Mouse (Mus musculus) ovary, postnatal 36 days (tissue): ENCODE measurements around the gene Pprc1.

Experiments used
- DNase-seq: peaks from one replicate; pipeline ENCODE4 v3.0.0; 2022; ENCODE audit warnings: low spot score, mixed read lengths

The Pprc1 gene

DNA sequence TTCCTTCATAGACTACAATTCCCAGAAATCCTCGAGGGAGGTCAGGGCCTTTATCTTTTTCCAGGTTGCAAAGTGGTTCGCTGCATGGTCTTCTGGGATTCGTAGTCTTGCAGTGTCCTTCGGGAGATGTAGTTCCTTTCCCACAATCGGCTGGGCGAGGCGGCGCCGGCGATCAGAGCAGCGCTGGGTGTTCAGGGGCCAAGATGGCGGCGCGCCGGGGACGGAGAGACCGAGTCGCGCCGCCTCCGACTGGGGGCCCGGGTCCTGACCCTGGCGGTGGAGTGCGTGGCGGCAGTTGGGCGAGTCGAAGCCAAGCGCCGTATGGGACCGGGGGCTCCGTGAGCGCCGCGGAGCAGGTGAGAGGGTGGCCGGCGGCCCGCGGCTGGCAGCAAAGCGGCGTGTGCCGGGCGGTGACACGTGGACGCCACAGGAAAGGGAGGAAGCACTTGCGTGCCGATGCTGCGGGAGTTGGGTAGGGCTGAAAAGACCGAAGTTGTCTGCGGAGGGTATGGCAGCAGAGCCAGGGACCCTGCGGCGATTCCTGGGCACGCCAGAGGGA, 11.8 kb downstream of the Pprc1 start:
- peak; percentile 89 for DNase-seq

DNA sequence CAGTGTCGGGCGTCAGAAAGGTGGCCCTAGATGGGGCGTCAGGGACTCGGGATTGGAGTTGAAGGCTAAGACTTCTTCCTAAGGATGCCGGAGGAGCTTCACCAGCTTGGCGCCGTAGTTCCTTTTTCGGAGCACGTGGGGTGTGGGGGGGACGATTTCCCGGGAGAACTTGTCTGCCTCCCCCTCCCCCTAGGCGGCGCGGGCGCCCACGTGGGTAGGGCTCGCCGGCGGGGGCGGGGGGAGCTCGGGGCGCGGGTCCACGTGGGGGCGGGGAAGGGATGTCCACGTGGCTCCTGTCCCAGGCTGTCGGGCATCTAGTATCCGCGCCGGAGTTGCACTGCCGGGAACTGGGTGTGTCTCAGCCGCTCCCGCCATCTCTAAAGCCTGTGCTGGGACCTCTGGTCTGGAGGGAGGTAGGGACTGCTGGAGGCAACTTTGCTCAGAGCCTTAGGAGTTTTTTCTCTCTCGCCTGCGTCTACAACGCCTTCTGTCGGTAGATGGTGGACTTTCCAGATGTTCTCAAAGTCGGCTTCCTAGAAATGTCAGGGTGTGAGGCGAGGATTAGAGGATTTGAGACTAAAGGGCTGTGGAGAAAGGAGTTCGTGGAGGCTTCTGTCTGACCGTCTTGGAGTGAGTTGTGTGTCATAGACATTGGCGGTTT, 12.4 kb downstream of the Pprc1 start:
- peak; percentile 85 for DNase-seq

- no peak for DNase-seq
Measured at GRCm38 (mm10) chr19:46058466-46058865, 13.8 kb downstream of the Pprc1 start.

- DNase-seq, result no peak
Measured at GRCm38 (mm10) chr19:46060845-46061244, 16.2 kb downstream of the Pprc1 start.

DNA sequence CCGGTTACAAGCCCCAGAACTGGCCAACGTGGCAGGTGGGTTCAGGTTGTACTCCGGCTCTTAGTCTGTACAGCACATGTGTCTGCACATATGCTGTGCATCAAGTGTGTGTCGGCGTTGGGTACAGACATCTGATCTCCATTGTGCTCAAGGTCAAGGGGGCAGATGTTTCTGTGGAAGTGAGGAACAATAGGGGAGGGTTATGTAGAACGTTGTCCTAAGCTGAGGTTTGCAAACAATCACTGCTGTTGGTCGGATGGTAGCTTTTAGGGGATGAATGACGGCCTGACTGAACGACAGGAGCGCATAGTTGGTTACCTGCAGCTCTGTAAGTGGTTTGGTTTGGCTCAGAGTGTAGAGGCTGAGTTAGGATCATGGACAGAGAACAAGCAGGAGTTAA, 23.4 kb downstream of the Pprc1 start:
- DNase-seq, result no peak

DNA sequence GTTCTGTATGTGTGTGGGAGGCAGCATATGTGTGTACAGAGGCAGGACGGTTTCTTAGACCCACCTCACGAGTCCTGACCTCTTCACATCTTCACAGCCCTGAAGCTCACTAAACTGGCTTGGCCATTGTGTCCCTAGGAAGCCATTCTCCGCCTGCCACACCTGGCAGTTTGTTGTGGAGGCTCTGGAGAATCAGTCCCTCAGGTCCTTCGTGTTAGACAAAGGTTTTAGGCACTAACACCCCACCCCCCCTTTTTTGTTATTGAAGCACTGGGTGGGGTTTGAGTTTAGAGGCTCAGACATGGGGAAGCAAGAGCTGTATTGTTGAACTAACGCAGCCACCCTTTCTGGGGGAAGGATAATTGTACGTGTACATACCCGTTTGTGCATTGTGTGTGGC, 28.6 kb downstream of the Pprc1 start:
- DNase-seq, result no peak

DNA sequence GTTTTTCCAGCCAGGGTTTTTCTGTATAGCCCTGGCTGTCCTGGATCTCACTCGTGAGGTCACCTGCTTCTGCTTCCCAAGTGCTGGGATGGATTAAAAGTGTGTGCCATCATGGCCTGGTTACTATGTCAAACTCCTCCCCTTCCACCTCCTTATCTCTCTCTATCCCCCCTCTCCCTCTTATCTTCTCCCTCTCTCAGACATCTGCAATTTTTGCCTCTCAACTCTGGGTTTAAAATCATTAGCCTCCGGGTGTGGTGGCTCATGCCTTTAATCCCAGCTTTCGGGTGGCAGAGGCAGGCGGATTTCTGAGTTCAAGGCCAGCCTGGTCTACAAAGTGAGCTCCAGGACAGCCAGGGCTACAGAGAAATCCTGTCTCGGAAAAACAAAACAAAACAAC, 29.6 kb downstream of the Pprc1 start:
- no peak for DNase-seq

- DNase-seq, result peak; percentile 99
Measured at GRCm38 (mm10) chr19:46075616-46076607, 31.2 kb downstream of the Pprc1 start, which contains the start of gene Nolc1. Gene Nolc1, plus strand, starts transcription at chr19:46075863.

DNA sequence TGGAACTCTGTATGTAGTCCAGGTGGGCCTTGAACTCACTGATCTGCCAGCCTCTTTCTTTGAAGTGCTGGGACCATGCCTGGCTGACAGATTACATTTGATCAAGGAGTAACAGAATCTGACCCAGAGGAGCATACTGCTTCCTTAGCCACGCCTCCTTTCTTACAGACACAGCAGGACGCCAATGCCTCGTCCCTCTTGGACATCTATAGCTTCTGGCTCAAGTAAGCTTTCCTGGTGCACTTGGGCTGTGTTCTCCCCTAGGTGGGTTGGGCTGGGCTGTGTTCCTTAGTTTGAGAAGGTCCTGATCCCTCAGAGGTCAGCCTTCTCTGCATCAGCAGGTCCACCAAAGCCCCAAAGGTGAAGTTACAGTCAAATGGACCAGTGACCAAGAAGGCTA, 33.8 kb downstream of the Pprc1 start:
- no peak for DNase-seq

DNA sequence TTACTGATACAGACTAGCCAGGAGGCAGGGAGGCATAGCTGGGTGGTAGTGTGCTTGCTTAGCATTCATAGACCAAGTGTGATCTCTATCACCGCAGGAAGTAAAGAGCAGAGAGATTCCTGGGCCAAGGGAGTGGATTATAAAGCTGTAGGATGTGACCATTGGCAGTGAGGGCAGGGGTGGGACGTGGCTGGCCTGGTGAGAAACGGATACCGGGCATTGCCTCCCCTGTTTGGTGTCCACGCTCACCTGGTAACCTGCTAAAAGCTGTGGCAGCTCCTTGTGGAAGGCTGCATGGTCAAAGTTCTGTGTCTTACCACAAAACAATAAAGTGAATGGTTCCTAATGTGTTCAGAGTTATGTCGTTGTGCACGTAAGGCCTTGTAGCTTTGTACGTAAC, 40.5 kb downstream of the Pprc1 start:
- DNase-seq, result no peak

DNA sequence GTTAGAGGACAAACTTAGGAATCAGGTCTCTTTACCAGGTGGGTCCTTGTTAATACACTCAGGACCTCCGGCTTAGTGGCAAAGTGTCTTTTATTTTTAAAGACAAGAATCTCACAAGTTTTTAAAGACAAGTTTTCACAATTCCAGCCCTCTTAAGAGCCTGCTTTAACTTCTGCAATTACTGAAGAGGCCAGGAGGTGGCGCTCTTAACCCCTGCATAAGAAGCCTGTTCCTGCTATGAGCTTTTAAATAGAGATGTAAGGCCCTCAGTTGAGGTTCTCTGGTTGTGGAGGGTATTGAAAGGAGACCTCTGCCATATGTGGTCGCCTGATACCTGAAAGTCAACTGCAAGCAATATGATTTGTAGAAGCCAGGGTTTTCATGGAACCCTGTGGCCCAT, 41.7 kb downstream of the Pprc1 start:
- peak; percentile 31 for DNase-seq

DNA sequence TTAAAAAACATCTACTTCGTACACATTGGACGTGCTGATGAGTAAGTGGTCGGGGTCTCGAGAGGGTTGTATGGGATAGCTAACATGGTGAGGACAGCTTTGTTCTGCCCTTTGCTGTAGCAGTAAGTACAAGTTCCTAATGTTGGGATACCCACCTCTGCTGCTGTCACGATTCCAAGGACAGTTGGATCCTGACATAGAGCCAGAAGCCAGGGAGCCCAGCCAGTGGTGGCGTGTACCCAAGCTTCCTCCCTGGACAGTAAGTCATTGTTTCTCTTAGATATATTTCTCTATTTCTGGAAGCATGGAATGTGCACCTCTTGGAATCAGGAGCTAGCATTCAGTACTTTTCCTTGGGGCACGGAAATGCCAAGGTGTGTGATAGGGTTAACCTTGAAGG, 43.2 kb downstream of the Pprc1 start:
- no peak for DNase-seq

DNA sequence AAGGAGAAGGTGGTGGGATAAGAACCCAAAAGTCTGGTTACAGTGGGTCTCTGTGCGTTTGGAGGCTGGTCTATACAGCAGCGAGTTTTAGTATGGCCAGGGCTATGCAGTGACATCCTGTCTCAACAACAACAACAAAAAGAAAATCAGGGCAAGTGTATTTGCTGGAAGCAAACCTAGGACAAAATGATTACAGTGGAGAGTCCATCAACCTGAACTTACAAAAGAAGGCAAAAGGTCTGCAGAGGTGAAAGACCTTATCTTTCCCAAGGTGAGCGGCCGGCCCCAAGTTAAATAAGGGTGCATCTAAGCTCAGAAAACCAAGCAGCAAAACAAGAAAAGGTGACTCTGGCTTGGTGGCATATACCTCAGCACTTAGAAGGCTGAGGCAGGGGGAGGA, 47.0 kb downstream of the Pprc1 start:
- DNase-seq, result no peak

- DNase-seq, result no peak
Measured at GRCm38 (mm10) chr19:46094144-46094543, 49.5 kb downstream of the Pprc1 start.

DNA sequence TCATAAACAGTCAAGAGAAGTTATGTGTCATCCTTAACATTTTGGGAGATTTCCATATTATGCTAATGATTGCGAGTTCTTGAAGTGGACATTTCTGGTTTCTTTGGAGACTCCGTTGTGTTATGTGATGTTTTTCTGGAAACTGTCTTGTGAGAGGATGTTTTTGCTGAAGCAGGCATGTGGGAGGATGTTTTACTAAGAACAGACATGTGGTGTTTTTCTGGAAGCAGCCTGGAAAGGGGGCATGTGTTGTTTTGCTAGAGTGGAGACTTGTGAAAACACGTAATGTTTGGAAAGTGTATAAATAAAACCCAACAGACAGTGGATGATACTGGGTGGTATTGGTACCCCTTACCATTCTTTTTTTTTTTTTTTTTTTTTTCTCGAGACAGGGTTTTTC, 50.6 kb downstream of the Pprc1 start:
- DNase-seq, result no peak

- no peak for DNase-seq
Measured at GRCm38 (mm10) chr19:46096396-46096795, 51.7 kb downstream of the Pprc1 start.

- DNase-seq, result no peak
Measured at GRCm38 (mm10) chr19:46099561-46099960, 54.9 kb downstream of the Pprc1 start.

DNA sequence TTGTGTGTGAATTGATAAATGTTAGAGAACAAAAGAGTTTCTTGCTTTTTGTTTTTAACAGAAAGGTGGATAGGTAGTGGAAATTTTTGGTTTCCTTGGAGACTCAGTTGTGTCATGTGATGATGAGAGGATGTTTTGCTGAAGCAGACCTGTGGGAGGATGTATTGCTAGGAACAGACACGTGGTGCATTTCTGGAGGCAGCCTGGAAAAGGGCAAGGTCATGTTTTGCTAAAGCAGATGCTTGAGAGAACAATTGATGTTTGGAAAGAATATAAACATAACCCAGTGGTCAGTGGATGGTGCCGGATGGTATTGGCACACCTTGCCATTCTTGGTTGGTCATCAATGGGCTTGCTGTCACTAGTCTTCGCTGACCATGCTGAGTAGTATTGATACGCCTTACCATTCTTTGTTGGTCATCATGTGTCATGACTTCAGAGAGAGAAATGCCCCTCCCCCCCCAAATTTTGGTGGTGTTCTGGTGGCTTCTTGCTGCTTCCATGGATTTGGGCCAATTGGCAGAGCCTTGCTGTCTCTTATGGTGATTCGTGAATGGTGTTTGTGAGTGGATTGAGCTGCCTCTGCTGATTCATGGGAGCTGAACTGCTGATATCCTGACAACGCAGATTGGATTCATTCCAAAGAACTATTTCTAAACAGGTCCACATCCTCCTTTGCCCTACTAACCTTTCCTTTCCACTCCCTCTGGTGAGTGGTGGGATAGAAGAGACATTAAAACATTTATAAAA, 58.9 kb downstream of the Pprc1 start:
- no peak for DNase-seq

DNA sequence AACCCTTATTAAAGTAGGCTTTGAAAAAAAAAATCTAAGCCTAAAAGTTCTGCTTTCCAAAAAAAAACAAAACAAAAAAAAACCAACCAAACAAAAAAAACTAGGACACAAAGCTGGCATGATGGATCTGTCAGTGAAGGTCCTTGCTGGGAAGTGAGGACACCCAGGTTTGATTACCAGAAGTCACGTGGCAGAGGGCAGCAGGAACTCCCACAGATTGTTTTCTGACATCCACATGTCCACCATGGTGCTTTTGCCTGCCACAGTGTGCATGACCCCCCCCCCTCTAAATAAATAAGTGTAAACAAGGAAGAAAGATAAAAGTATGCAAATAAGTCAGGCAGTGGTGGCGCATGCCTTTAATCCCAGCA, 59.5 kb downstream of the Pprc1 start:
- no peak for DNase-seq

GRCm38 (mm10) chr19:46110214-46110613, 65.5 kb downstream of the Pprc1 start:
- no peak for DNase-seq

DNA sequence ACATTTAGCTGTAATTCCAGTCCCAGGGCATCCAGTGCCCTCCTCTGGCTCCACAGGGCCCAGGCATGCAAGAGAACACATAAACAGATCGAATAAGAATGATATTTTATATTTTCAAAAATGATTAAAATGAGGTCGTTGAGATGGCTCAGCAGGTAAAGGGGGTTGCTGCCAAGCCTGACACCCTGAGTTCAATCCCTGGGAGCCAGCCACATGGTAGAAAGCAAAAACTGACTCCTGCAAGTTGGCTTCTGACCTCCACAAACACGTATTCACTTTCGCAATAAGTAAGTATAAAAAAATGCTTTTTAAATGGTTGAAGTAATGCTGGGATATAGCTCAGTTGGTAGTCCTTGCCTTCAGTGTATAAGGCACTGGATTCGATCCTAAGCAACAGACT, 66.1 kb downstream of the Pprc1 start:
- no peak for DNase-seq

DNA sequence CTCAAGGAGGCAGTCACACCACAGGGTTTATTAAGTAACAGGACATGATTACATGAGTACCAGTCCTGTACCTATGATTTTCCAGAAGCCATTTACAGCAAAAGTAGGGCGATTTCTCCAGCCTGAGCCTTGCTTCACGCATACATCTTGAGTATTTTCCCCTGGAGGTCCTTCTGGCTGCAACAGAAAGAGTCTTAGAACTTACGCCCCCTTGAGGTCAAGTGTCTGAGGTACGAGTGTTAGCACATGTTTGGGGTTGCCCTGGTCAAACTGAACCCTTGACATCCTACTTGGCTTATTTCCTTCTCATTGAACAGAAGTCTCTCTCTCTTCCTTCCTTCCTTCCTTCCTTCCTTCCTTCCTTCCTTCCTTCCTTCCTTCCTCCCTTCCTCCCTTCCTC, 69.9 kb downstream of the Pprc1 start:
- DNase-seq, result no peak
